Mouse (Mus musculus): ENCODE measurements around the gene Rpl11. TPM values are rescaled to one million over a fixed set of nuclear protein-coding genes. Genes with fewer than 3 reads are reported as not detected.
"Not testable (repeated sequence)": the region's sequence is repeated elsewhere in the genome, so short reads cannot be mapped to it uniquely, and the experiment has no call there.

Gene Rpl11
- total RNA-seq (2021): 100 to 1,000 TPM; 522 to 588 TPM
- long read RNA-seq, experiment 1, transcript Rpl11-202 (5 exons, 807 nt): minor isoform, 10 of 657 reads
- long read RNA-seq, experiment 1, transcript Rpl11-201 (6 exons, 833 nt): major isoform, 536 of 657 reads
- long read RNA-seq, experiment 1, transcript Rpl11-204 (2 exons, 317 nt): minor isoform, 93 of 657 reads
- long read RNA-seq, experiment 1, partial matches to known transcripts: 6 of 657 reads
- long read RNA-seq, experiment 1, other reads (novel, unspliced or antisense): 11 of 657 reads
- long read RNA-seq, experiment 2, transcript Rpl11-201 (6 exons, 833 nt): major isoform, 297 of 322 reads
- long read RNA-seq, experiment 2, transcript Rpl11-202 (5 exons, 807 nt): minor isoform, 5 of 322 reads
- long read RNA-seq, experiment 2, transcript Rpl11-204 (2 exons, 317 nt): minor isoform, 14 of 322 reads
- long read RNA-seq, experiment 2, partial matches to known transcripts: 0 of 322 reads
- long read RNA-seq, experiment 2, other reads (novel, unspliced or antisense): 6 of 322 reads

DNA sequence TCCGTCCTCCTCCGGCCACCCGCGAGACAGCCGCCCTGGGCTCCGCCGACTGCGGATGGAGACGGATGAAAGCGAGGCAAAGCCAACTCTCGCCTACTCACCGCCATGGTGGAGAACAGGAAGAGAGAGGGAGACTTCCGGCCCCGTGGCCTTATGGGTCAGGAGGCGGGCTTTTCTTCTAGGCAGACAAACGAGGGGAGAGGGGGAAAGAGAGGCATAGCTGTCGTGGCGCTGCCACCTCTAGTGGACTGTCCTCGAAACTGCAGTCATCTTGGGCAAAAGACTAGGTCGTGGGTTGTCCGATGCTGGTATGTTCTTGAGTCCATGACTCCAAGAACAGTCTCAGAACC lies at the start of gene Rpl11:
Gene Rpl11, minus strand, starts transcription at position 182 of the 350 bp plus-strand sequence.
- peak; percentile 92 to 94 for DNase-seq

GRCm38 (mm10) chr4:136101753-136102152 lies 48.5 kb upstream of the Rpl11 start:
- DNase-seq: not testable (repeated sequence)

- DNase-seq: no peak
Observed at GRCm38 (mm10) chr4:136100396-136101070, 47.3 kb upstream of the Rpl11 start.

DNA sequence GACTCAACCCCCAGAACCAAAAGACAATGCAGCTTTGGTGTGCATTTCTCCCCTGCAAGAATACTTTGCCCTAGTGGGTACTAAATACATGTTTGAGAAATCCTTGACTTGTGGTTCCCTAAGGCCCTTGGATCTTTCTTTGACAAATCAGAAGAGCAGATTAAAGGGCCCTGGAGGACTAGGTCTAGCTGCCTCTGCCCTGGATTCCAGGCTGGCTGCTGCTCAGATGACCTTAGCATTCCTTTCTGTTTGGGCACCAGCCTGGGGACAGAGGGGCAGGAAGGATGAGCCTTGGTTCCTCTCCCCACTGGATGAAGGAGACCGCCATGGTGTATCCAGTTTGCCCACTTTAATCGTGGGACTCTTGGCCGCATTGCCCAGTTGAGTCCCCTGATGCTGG lies 45.2 kb upstream of the Rpl11 start:
- peak; percentile 34 to 61 for DNase-seq

DNA sequence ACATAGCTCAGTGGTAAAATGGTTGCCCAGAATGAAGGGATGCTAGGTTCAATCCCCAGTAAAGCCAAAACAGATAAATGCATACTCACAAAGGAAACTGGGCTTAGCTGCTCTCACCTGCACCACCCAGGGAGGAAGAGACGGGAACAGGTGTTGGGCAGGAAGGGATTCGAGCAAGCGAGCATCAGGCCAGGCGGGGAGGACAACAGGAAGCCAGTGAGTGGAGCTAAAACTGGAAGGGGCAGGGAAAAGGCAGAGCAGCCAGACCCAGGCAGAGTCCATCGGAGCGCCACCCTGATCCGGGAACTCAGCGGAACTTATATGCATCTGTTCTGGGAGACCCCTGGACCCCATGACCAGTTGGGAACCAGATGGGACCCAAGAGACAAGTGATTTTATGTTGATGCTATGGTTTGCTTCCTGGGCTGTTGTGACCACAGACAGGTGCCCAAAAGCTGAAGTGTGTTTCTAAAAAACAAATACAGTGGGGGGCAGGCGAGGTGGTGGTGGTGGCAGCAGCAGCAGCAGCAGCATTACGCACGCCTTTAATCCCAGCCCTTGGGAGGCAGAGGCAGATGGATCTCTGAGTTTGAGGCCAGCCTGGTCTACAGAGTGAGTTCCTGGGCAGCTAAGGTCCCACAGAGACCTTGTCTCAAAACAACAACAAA lies 43.4 kb upstream of the Rpl11 start:
- DNase-seq: no peak

- DNase-seq: no peak
Observed at GRCm38 (mm10) chr4:136095490-136096105, 42.4 kb upstream of the Rpl11 start.

- peak; percentile 49 to 67 for DNase-seq
Observed at GRCm38 (mm10) chr4:136094519-136095219, 41.4 kb upstream of the Rpl11 start.

- DNase-seq: no peak
Observed at GRCm38 (mm10) chr4:136092498-136092897, 39.3 kb upstream of the Rpl11 start.

GRCm38 (mm10) chr4:136091346-136091745 lies 38.1 kb upstream of the Rpl11 start:
- DNase-seq: peak in 1 of 2 experiments; percentile 42

GRCm38 (mm10) chr4:136089748-136090583 lies 36.7 kb upstream of the Rpl11 start:
- DNase-seq: peak in 1 of 2 experiments; percentile 26

- DNase-seq: peak; percentile 37 to 56
Observed at GRCm38 (mm10) chr4:136088971-136089747, 35.9 kb upstream of the Rpl11 start.

GRCm38 (mm10) chr4:136088364-136088763 lies 35.1 kb upstream of the Rpl11 start:
- DNase-seq: no peak

DNA sequence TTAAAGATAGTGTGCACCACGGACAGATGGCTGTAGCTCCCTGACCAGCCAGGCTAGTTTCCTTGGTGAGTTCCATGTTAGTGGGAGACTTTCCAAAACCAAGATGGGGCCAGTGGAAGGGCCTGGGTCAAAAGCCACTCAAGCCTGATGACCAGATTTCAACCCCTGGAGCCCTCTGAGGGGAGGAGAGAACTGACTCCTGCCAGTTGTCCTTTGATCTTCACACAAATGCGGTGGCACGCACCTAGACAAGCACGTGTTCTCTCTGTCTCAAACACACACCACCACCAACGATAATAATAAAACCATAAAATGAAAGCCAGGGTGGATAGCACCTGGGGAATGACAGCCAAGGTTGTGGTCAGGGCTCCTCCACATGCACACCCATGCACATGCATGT lies 34.0 kb upstream of the Rpl11 start:
- no peak for DNase-seq

GRCm38 (mm10) chr4:136084840-136085239 lies 31.6 kb upstream of the Rpl11 start:
- DNase-seq: no peak

- DNase-seq: no peak
Observed at GRCm38 (mm10) chr4:136083269-136084105, 30.3 kb upstream of the Rpl11 start.

DNA sequence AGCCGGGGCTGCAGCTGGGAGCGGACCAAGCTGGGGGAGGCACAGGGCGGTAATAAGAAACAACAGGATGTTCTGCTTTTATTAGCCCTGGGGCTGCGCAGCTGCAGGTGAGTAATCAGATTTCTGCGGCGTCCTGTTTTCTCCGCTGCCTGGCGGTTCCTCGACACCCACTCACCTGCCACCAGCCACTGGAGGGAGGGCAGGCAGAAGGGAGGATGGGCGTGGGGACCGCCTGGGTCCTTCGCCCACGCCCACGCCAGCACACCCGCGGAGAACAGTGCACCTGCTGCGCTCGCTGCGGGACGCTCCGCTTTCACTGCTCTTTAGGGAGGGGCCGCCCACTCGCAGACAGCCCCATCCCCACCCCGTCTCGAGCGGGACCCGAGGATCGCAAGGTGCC lies 28.5 kb upstream of the Rpl11 start:
- peak; percentile 27 to 35 for DNase-seq

DNA sequence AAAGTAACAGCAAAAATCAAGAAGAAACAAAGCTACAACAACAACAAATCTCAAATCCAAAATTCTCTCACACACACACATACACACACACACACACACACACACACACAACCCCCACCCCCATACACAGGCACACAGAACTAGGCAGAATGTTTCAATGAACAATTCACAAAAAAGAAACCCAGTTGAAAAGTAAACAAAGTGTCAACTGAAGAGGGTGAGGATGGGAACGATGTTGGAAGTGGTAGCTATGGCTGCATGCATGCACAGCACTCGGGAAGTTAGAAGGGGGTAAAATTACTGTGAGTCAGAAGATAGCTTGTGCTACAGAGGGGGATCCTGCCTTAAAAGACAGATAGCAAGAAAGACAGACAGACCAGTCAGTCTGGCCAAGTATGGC lies 25.4 kb upstream of the Rpl11 start:
- DNase-seq: no peak

- DNase-seq: no peak
Observed at GRCm38 (mm10) chr4:136076776-136077538, 23.7 kb upstream of the Rpl11 start.

Measured in adrenal gland, postnatal 36 days (tissue).